Mouse (Mus musculus) left cerebral cortex, adult 8-10 months (tissue): ENCODE data around the gene Usp10. TPM values are rescaled to one million over a fixed set of nuclear protein-coding genes. Genes with fewer than 3 reads are reported as not detected.

Experiments
- DNase-seq, 2 experiments: peaks; one replicate each; pipeline ENCODE4 v3.0.0; 2022; ENCODE audit warnings: low spot score in 2 of 2
- total RNA-seq, 4 experiments: library from RNA; stranded (reverse); gene quantifications; 2 replicates each; pipeline ENCODE4 v1.2.4; 2022

The Usp10 gene
- 10 to 100 TPM; 79.8 to 83.3 (median 82.0) TPM for total RNA-seq

DNA sequence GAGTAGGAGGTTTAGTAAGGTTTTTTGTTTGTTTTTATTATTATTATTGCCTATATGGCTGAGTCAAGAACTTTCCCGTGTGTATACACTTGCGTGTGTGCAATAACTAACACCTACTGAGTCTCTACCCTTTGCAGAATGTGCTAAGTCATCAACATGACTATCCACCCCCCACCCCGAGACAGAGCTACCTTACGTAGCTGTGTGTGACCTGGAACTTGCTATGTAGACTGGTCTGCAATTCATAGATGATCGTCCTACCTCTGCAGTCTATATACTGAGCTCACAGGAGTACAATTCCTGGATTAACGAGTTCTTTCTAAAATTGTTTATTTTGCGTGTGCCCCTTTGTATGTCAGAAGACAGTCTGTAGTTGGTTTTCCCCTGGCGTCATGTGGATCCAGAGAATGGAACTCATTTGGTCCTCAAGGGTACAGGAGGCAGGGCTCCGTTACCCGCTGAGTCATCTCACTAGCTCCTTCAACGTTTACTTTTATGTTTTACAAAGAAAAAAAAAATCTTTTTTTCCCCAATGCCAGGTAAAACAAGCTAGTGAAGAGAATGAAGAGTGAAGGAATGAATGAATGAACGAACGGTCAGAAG lies at the start of gene Usp10:
Gene Usp10, plus strand, starts transcription at position 417 of the 603 bp plus-strand sequence.
- no peak for DNase-seq

DNA sequence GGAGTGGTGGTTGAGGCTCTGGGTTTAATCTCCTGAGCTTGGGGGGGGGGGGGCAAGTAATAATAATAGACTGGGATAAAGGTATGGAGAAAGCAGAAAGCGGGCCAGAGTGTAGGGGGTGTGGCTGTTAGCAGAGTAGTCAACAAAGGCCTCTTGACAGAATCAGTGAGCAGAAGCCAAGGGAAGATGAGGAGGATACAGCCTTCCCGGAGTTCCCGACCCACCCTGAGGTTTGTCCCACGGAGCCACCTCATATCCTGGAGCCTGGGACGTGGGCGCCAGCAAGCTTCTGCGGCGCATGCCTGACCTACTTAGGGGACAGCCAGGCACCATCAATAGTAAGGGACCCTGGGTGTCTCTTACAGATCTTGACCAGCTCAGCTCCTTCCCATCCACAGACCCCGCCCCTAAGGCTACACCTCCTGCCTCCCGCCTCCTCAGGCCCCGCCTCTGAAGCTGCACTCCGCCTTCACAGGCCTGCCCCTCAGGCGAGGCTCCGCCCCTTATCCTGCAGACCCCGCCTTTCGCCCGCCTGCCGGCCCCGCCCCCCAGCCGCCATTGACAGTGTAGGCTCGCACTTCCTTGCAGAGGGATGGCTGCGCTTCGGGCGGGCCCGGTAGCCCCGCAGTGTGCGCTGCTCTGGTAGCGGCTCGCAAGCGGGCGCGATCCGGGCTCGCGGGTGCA lies 48.3 kb upstream of the Usp10 start, which contains the start of gene Klhl36:
Gene Klhl36, plus strand, starts transcription at position 561 of the 684 bp plus-strand sequence.
- peak; percentile 91 to 93 for DNase-seq

DNA sequence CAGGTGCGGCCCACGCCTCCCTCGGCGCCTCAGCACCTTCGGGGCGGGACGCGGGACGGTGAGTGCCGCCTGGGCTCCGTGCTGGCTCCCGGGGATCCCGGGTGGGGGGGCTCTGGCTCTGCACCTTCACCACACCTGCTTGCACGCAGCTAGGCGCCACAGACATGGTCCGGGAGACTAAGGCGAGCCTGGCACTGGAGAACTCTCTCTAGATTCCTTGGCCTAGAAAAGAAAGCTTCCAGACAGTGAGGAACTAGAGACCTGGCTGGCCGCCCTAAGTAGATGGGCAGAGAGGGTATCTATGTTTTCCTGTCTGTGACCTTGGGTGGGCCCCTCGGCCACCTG lies 47.8 kb upstream of the Usp10 start:
- no peak for DNase-seq

DNA sequence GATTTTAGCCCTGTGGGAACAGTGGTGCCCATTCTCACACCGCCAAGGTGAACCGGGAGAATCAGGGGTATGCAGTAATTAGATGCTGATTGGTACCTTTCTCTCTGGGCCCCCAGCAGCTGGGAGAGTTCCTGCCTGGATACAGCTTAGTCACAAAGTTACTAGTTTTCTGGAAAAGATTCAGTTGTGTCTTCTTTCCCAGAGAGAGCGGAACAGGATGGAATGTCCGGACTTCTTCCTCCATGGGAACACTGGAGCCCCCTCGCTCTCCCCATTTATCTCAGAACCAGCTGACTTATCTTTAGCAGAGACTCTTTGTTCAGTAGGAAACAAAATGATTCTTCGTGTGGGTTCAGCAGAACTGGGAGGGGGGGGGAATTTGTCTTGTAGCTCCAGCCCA lies 47.4 kb upstream of the Usp10 start:
- DNase-seq = no peak

DNA sequence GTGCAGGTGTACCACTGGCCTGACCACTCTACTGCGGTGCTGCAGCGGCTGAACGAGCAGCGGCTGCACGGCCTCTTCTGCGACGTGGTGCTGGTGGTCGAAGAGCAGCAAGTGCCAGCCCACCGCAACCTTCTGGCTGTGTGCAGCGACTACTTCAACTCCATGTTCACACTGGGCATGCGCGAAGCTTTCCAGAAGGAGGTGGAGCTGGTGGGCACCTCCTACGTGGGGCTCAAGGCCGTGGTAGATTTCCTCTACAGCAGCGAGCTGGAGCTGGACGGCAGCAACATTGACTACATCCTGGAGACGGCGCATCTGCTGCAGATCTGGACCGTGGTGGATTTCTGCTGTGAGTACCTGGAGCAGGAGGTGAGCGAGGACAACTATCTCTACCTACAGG lies 40.5 kb upstream of the Usp10 start:
- DNase-seq = no peak

DNA sequence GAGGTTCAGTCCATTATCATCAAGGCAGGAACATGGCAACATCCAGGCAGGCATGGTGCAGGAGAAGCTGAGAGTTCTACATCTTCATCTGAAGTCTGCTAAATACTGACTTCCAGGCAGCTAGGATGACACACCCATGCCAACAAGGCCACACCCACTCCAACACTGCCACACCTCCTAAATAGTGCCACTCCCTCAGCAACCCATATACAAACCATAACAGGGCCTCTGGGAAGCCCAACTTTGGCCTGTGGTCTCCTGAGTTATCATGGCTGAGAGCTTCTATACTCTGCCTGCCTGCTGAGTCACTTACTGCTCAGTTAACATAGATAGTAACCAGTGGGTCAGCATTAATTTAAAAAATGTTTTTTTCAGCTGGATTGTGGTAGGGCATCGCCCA lies 37.0 kb upstream of the Usp10 start:
- no peak for DNase-seq

DNA sequence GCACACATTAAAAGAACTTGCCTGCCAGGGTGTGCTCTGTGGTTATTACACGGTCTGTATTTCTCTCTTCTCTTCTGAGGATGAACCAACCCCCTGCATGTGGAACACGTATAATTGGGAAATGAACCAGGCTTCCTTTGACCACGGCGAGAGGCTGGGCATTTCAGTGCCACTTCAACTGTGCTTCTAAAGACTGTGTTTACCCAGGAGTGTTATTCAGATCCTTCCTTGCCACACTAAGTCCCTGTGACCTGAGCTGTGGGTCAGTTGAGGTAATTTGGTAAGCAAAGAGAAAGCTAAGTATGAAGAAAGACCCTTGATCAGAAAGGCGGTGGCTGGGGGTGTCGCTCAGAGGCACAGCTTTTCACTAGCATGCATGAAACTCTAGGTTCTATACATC lies 28.9 kb upstream of the Usp10 start:
- no peak for DNase-seq

DNA sequence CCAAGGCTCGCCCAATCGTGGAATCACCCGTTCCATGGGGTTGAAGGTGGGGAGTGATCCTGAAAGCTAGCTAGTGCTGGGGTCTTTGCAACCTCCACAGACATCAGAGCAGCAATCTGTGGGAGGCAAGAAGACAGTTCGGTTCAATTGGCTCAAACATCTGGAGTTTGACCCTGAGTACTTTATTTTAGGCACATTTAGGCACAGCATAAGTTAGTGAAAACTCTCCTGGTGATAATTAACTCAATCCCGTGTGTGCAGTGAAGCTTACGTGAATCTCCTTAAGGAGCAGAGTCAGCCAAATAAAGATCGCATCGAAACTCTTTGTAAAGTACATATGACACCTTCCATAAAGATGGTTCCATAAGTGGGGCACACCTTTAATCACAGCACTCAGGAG lies 28.2 kb upstream of the Usp10 start:
- DNase-seq = no peak

DNA sequence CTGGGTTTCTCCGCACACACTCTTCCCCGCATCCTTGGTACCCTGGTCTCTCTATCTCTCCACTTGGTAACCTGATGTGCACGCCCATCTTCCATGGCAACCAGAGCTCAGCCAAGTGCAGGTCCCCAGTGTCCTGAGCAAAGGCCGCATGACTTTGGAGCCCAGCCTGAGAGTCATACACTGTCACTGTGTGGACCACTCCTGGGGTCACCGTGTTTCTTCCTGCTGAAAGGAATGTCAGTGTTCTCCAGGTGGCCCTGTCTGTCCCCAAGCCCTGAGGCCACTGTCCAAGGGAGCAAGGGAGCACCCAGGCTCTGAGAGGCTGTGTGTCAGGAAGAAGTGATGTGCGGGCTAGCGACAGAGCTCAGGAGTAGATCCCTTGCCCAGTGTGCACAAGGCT lies 26.9 kb upstream of the Usp10 start:
- no peak for DNase-seq

DNA sequence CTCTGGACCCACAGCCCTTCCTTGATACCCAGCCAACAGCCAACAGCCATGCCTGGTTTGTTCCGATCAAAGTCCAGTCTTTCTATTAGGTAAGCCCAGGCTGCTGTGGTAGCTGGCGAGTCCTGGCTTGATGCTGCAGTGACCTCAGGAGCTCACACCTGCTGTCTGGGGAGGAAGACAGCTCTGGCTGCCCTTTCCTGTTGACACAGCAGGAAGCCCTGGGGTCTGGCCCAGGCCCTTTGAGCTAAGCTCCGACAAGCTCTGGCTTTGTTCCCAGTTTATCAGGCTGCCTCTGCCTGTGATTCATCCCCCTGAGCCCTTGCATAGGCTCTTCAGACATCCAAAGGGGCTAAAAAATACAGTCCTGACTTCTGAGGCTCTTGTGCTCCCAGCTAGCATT lies 24.5 kb upstream of the Usp10 start:
- no peak for DNase-seq

DNA sequence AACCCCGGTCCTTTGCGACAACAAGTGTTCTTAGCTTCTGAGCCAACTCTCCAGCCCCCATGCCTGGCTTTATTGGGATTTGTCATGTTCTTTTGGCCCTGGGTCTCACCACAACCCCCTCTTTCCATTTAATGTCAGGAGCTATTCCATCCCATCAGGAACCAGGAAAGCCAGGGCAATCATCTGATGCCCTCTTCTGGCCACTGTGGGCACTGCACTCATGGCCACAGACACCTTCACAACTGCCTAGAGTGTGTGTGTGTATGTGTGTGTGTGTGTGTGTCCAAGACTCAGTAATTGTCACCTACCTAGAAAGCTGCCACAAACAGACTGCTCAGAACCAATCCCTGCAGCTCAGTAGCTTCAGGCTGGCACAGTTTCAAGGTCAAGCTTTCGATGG lies 23.0 kb upstream of the Usp10 start:
- DNase-seq = peak in 1 of 2 experiments; percentile 12

DNA sequence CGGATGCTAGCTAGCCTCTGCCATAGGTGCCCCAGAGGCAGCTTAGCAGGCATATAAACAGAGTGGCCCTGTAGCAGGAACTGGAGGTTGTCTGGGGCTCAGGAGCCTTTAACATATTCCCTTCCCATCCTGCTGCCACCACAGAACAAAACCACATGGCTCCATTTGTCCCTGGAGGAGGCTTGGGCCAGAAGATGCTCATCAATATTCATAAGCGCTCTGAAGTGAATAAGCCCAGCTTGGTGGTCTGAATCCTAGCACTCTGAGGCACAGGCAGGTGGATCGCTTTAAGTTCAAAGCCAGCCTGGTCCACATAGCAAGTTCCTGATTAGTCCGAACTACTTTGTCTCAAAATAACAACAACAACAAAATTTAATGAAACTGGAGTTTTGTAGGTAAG lies 22.1 kb upstream of the Usp10 start:
- DNase-seq = no peak

DNA sequence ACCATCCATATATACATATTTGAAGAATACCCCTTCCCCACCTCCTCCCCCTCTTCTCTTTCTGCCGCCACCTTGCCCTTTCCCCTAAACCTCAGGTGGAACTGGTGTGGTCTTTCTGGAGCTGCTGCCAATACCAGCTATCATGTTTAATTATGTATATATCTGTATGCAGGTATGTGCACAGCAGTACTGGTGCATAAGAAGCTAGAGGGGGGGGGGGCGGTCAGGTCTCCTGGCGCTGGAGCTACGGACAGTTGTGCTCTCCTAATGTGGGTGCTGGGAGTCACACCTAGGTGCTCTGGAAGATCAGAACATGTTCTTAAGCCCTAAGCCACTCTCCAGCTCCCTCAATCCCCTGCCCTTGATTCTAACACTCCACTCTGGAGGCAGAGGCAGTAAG lies 13.1 kb upstream of the Usp10 start:
- no peak for DNase-seq

DNA sequence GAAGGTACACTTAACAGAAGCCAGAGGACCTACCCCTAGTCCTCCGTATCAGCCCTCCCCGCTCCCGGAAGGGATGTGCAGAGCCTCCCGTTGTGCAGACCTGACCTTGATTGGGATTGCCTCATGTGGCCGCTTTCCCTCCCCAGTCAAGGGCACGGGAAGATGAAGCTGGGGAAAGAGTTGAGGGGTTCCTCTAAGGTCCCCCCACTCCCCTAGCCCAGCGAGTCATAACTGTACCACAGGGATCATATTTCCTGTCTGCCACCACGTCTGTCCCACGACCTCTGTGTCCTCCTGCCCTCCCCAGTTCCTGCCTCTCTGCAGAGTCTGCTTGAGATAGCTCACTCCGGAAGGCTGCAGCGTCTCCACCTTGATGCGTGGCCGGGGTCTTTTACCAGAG lies 12.2 kb upstream of the Usp10 start:
- DNase-seq = no peak

DNA sequence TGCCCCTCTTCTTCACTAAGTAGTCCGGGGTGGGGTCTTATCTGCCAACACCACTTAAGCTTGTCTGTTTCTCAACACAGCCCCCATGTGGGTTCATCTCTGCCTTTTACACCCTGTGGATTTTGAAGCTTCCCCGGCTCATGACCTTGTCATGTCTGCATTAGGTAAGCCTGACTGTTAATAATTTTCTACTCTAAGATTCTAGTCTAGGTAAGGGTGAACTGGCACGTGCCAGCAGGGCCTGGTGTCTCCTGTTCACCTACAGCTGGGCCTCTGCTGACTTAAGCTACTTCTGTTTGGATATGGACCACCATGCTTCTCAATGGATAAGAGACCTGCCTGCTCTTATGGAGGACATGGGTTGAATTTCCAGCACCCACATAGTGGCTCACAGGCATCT lies 8.8 kb upstream of the Usp10 start:
- DNase-seq = no peak

DNA sequence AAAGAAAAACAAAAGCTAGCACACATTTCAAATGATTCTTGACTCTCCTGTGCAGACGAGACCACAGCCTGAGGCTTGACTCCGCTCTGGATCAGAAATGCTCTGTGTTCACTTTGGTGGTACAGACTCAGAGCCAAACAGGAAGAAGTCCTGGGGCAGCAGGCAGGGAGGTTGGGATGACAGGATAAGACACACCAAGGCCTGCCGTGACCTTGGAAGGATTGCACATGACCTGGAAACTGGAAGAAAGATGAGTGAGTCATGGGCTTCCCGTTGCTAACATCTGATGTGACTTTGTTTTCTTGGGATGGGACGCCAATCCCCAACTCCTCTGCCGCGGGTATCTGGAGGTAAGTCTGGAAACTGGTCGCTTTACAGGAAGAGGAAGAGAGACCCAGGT lies 8.2 kb upstream of the Usp10 start:
- DNase-seq = no peak

DNA sequence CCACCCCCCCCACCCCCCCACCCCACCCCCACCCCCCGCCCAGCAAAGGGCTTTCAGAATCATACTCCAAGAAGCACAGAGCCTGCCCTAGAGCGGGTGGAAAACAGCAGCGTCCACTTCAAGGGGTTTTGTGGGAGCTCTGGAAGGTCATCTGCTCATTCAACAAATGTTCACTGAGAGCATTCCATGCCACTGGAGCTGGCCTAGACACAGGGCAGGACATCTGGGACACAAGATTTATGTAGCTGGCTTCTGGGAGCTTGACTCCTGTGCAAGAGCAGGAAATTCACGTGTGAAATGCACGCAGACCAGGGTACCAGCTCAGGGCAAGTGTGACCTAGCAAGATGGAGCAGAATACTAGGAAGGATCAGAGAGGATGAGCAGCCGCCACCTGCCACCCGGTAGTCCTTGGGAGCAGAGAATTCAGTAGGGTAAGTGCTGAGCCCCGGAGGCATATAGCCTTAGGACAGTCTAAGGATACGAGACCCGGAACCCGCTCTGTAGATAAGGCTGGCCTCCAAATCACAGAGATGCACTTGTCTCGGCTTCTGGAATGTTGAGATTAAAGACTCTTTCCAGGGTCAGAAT lies 5.7 kb upstream of the Usp10 start:
- DNase-seq = no peak

DNA sequence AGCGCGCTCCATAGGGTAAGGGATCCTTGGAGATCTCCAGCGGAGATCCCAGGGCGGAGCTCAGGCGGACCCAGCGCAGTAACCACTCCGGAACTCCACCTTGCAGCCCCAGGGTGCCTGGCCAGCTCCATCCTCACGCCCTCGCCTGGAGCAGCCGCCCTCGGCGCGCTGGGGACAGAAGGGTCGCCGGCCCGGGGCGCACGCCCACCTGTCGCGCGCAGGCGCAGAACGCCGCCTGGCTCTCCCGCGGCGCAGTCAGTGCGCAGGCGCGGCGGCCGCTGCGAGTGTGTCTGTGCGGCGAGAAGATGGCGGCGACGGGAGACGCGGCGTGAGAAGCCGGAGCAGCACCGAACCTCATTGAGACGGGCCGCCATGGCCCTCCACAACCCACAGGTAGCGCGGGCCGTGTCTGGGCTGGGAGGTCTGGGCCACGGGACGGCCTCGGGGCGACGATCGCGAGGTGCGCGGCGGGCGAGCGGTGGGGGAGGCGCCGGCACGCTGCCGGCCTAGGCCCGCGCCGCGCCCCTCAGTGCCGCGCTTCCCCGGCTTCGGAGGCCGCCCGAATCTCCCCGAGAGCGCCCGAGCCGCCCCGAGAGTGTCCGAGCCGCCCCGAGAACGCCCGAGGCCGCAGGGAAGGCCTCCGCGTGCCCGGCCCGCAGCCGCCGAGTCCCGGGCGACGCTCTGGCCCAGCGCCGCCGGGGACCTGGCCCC lies 542 bp downstream of the Usp10 start, which contains the start of gene Gm20388:
Gene Gm20388, plus strand, starts transcription at position 295 of the 711 bp plus-strand sequence.
- peak; percentile 85 to 92 for DNase-seq

DNA sequence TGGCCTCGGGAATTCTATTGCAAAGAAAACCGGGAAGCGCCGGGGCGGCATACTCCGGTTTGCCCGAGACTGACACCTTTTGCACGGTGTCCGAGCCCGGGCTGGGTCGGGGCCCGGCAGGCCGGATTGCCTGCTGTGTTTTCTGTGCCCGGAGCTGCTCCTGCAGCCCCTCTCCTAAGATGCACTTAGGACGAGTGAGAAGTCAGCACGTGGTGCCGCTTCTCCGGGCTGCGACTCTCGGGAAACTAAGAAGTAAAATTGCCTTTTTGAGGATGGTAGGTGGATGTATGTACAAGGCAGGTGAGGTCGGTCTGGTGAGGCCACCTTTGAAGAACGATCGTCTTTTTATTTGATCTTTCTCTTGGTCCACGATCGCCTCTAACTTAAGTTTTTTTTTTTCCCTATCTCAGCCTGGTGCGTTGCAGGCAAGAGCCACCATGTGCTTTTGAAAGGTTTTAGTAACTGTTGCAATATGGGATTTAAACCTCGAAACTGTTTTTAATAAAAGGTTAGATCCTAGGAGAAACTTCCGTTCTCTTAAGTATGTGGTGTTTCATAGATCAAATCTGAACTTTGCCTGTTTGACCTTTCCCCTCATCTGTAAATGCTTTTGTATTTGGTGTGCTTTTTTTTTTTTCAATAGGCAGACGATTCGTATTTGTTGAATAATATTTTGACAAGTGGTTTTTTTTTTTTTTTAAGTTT lies 1.2 kb downstream of the Usp10 start:
- DNase-seq = no peak

DNA sequence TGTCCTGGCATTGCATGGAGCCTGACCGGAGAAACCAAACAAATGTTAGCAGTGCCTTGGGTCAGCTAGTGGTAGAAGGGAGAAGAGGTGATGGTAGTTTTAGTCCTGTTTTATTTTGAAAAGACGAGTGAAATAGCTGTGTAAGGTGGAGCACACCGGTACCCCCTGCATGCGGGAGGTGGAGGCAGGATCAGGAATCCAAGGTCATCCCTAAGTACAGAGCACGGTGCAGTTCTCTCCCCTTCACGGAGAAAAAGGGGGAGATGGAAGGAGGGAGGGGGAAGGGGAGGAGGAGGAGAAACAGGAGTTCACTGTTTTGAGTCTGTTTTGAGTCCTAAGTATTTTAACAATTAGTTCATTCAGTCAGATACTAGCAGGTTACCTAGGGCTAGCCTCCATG lies 2.5 kb downstream of the Usp10 start:
- DNase-seq = no peak

DNA sequence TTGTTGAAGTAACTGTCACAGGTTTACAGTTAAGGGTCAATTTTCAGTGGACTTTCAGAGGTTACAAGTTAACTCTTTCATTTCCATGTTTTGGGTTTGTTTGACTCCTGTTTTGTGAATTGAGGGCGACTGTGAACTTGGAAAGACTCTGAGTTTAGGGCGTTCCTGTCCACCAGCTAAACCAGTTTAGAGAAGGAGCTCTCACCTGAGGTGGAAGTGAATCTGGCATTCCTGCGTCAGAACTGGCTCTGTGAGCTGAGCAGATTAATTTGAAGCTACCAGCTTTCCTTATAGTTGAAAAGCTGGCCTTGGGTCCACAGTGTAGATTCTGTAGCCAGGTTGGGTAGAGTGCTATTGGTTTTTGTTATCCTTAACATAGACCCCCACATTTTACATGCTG lies 3.0 kb downstream of the Usp10 start:
- DNase-seq = no peak

DNA sequence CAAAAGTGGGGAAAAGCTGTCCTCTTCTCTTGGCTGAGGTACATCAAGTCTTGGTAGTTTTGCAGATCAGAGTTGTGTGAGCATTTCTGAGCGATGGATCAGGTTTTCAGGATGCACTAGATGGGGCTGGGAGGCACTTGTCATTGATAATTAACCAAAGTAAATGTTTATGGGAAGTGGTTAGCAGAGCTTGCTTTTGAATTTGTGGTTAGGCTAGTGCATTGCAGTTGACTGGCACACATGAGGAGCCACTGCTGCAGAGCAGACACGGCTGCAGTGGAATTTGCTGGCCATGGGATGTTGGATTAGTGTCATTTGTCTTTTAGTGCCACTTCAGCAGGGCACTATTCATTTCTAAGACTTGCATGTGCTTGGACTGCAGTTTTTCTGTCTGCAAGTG lies 4.0 kb downstream of the Usp10 start:
- DNase-seq = no peak
